Mouse (Mus musculus): ENCODE measurements around the gene Plek. TPM values are rescaled to one million over a fixed set of nuclear protein-coding genes. Genes with fewer than 3 reads are reported as not detected.

The Plek gene
- total and polyA plus RNA-seq, 3 experiments = 166 to 354 (median 223) TPM

- dilution Hi-C loops (cut with MboI; ENCODE audit: extremely low pct_ligation_motif_present, extremely low pct_unique_long_range_greater_than_20kb, low sequenced_read_pairs) = no loop called here
- Histone ChIP-seq H3K9me3 (replicated peaks; ENCODE audit: low read length) (no peaks in the 10 kb centered on the region), H3K4me3 (replicated peaks in 1 of 3; ENCODE audit: low read depth in 2 of 3, low read length in 2 of 3, poor library complexity in 1 of 3) (no peak overlapping the region), H3K27ac (ENCODE audit: insufficient read depth, low read depth) (no peak overlapping the region), H3K79me2 (replicated peaks; ENCODE audit: control insufficient read depth, extremely low read depth, insufficient read depth, poor library complexity, severe bottlenecking) (no peaks in the 10 kb centered on the region), H3K4me2 (ENCODE audit: insufficient read depth, low read depth, poor library complexity, severe bottlenecking) (no peak overlapping the region), H3K4me1 (ENCODE audit: control insufficient read depth in 1 of 2, insufficient read depth in 2 of 2) (peaks cover 2 to 47% of the 10 kb centered on the region in 2 experiments), H3K27me3 (replicated peaks) (no peaks in the 10 kb centered on the region), H3K9ac (ENCODE audit: insufficient read depth, low read depth) (no peak overlapping the region), H3K36me3 (replicated peaks in 1 of 2; ENCODE audit: control insufficient read depth in 1 of 2, insufficient read depth in 1 of 2, low read length in 1 of 2) (peaks cover 0 to 3% of the 10 kb centered on the region in 2 experiments)
- peak in 1 of 2 experiments; percentile 35; a peak in 2 of 4 replicates for TF ChIP-seq CTCF (conservative IDR thresholded peaks at IDR 0.05 in 1 of 2, IDR thresholded peaks at IDR 0.05 in 1 of 2; ENCODE audit: low read depth in 2 of 2, low read length in 2 of 2)
- peak; percentile 59; the same call in 1 of the 2 replicates for TF ChIP-seq IRF4 (IDR thresholded peaks at IDR 0.05; ENCODE audit: low read depth, low read length)
- TF ChIP-seq MAX (IDR thresholded peaks at IDR 0.05; ENCODE audit: low read length) = 0 out of 2 replicates have a peak, but pooled peaks have one; percentile 38
- peak; percentile 38; the same call in 1 of the 2 replicates for TF ChIP-seq EP300 (IDR thresholded peaks at IDR 0.05; ENCODE audit: low read length)
- TF ChIP-seq RAD21 (IDR thresholded peaks at IDR 0.05; ENCODE audit: low read depth, low read length) = peak; percentile 51
- peak; percentile 33; the same call in 1 of the 2 replicates for TF ChIP-seq SMC3 (IDR thresholded peaks at IDR 0.05; ENCODE audit: low read depth, low read length)
- TF ChIP-seq GABPA (IDR thresholded peaks at IDR 0.05; ENCODE audit: insufficient replicate concordance, low read depth, low read length) = no peak
- TF ChIP-seq MYC (IDR thresholded peaks at IDR 0.05; ENCODE audit: low read depth, low read length) = 0 out of 2 replicates have a peak, but pooled peaks have one; percentile 12
- TF ChIP-seq NRF1 (IDR thresholded peaks at IDR 0.05; ENCODE audit: low read depth, low read length) = no peak
- DNase-seq (ENCODE audit: extremely low read depth) = peak; percentile 69
- in situ Hi-C loops (cut with MboI; ENCODE audit: low pct_ligation_motif_present, low pct_unique_long_range_greater_than_20kb, low sequenced_read_pairs) = loop anchor here (25.0 kb wide), 1 partner anchor 204 kb away; no protein-coding TSS in a partner anchor
These were observed 110.9 kb downstream of the Plek start for GRCm38 (mm10) chr11:16941103-16941793.

- H3K79me2 ChIP-seq (replicated peaks; ENCODE audit: control insufficient read depth, extremely low read depth, insufficient read depth, poor library complexity, severe bottlenecking) = no peaks in the 10 kb centered on the region
- no peak overlapping the region for H3K4me3 ChIP-seq (replicated peaks in 1 of 3; ENCODE audit: low read depth in 2 of 3, low read length in 2 of 3, poor library complexity in 1 of 3)
- in situ Hi-C loops (cut with MboI; ENCODE audit: low pct_ligation_motif_present, low pct_unique_long_range_greater_than_20kb, low sequenced_read_pairs) = loop anchor here (25.0 kb wide), 1 partner anchor 198 kb away; no protein-coding TSS in a partner anchor
- no peak for TF ChIP-seq UBTF (IDR thresholded peaks at IDR 0.05; ENCODE audit: low read depth, low read length)
- TF ChIP-seq MEF2A (IDR thresholded peaks at IDR 0.05; ENCODE audit: borderline replicate concordance, low read depth, low read length) = no peak
- no peak for TF ChIP-seq ZNF384 (IDR thresholded peaks at IDR 0.05; ENCODE audit: low read depth, low read length)
- no peak for TF ChIP-seq POLR2AphosphoS2 (IDR thresholded peaks at IDR 0.05; ENCODE audit: low read depth, low read length)
- no peak for TF ChIP-seq TCF12 (IDR thresholded peaks at IDR 0.05; ENCODE audit: low read depth, low read length)
- TF ChIP-seq MXI1 (IDR thresholded peaks at IDR 0.05; ENCODE audit: low read depth, low read length) = no peak
- no peak for TF ChIP-seq USF1 (IDR thresholded peaks at IDR 0.05; ENCODE audit: low read depth, low read length)
- TF ChIP-seq SIN3A (IDR thresholded peaks at IDR 0.05; ENCODE audit: low read length) = no peak
- TF ChIP-seq BHLHE40 (IDR thresholded peaks at IDR 0.05; ENCODE audit: low read depth, low read length) = no peak
- TF ChIP-seq ETS1 (conservative IDR thresholded peaks at IDR 0.05; ENCODE audit: low read depth, low read length) = no peak
- TF ChIP-seq TBP (conservative IDR thresholded peaks at IDR 0.05; ENCODE audit: low read depth, low read length) = no peak
- TF ChIP-seq NELFE (IDR thresholded peaks at IDR 0.05; ENCODE audit: low read depth, low read length) = no peak
- no peak for TF ChIP-seq JUN (IDR thresholded peaks at IDR 0.05; ENCODE audit: insufficient read depth, low read depth, low read length)
- no peak for TF ChIP-seq IRF4 (IDR thresholded peaks at IDR 0.05; ENCODE audit: low read depth, low read length)
- no peak for TF ChIP-seq MAFK (IDR thresholded peaks at IDR 0.05; ENCODE audit: insufficient replicate concordance, low read length)
- no peak for TF ChIP-seq USF2 (conservative IDR thresholded peaks at IDR 0.05; ENCODE audit: low read depth, low read length)
- no peak for TF ChIP-seq HCFC1 (IDR thresholded peaks at IDR 0.05; ENCODE audit: low read depth, low read length)
- TF ChIP-seq E2F4 (IDR thresholded peaks at IDR 0.05; ENCODE audit: insufficient replicate concordance, low read depth, low read length) = no peak
- no peak for TF ChIP-seq ZMIZ1 (IDR thresholded peaks at IDR 0.05; ENCODE audit: low read depth, low read length)
- no peak for TF ChIP-seq RCOR1 (conservative IDR thresholded peaks at IDR 0.05; ENCODE audit: low read depth, low read length)
- H3K27ac ChIP-seq (ENCODE audit: insufficient read depth, low read depth) = no peak overlapping the region
- no peak for DNase-seq (ENCODE audit: extremely low read depth)
- H3K36me3 ChIP-seq (replicated peaks in 1 of 2; ENCODE audit: control insufficient read depth in 1 of 2, insufficient read depth in 1 of 2, low read length in 1 of 2) = peaks cover 0 to 4% of the 10 kb centered on the region in 2 experiments
- no peaks in the 10 kb centered on the region for H3K9me3 ChIP-seq (replicated peaks; ENCODE audit: low read length)
- no peak overlapping the region for H3K9ac ChIP-seq (ENCODE audit: insufficient read depth, low read depth)
- no peak overlapping the region for H3K4me2 ChIP-seq (ENCODE audit: insufficient read depth, low read depth, poor library complexity, severe bottlenecking)
- no peaks in the 10 kb centered on the region for H3K27me3 ChIP-seq (replicated peaks)
- dilution Hi-C loops (cut with MboI; ENCODE audit: extremely low pct_ligation_motif_present, extremely low pct_unique_long_range_greater_than_20kb, low sequenced_read_pairs) = no loop called here
- H3K4me1 ChIP-seq (ENCODE audit: control insufficient read depth in 1 of 2, insufficient read depth in 2 of 2) = peaks cover 3 to 8% of the 10 kb centered on the region in 2 experiments; a peak in 3 of 4 replicates
These were observed 116.5 kb downstream of the Plek start for GRCm38 (mm10) chr11:16935577-16936236.

All from CH12.LX (cell line).